Mouse (Mus musculus) neural tube, embryonic 12.5 days (tissue): ENCODE results near the gene Rnd2. TPM values are rescaled to one million over a fixed set of nuclear protein-coding genes. Genes with fewer than 3 reads are reported as not detected.

Experiments used
- ATAC-seq: fragments of 200-750 bp; cut with Nextera tagmentation; 2 replicates; pipeline ENCODE4 v1.8.0; 2017; ENCODE audit warnings: low read depth, mild to moderate bottlenecking, moderate TSS enrichment, moderate library complexity; ENCODE audit not compliant: low FRiP score
- H3K27ac ChIP-seq: fragments of 300-500 bp; sonication (generic); 2 replicates; pipeline ENCODE4 v1.5.1; 2016
- H3K27me3 ChIP-seq: fragments of 300-500 bp; sonication (generic); replicated peaks from 2 replicates; pipeline ENCODE4 v1.6.1; 2016; ENCODE audit warnings: mild to moderate bottlenecking
- H3K36me3 ChIP-seq: fragments of 300-500 bp; sonication (generic); 2 replicates; pipeline ENCODE4 v1.6.1; 2016; ENCODE audit warnings: mild to moderate bottlenecking
- H3K4me1 ChIP-seq: fragments of 300-500 bp; sonication (generic); 2 replicates; pipeline ENCODE4 v1.6.1; 2016
- H3K4me2 ChIP-seq: fragments of 300-500 bp; sonication (generic); replicated peaks from 2 replicates; pipeline ENCODE4 v1.6.1; 2016; ENCODE audit warnings: mild to moderate bottlenecking
- H3K4me3 ChIP-seq: fragments of 300-500 bp; sonication (generic); 2 replicates; pipeline ENCODE4 v1.5.1; 2016
- H3K9ac ChIP-seq: fragments of 300-500 bp; sonication (generic); 2 replicates; pipeline ENCODE4 v1.6.1; 2016; ENCODE audit warnings: mild to moderate bottlenecking
- H3K9me3 ChIP-seq: fragments of 300-500 bp; sonication (generic); 2 replicates; pipeline ENCODE4 v1.6.1; 2016; ENCODE audit warnings: mild to moderate bottlenecking
- WGBS: fragments of 180-500 bp; shearing (Covaris S2); methylation state at CpG from one replicate; pipeline ENCODE4 v1.1.7; 2016; 5-methylcytosine and 5-hydroxymethylcytosine counted together
- microRNA-seq: library from miRNA; unstranded; fragments of <30 nt; microRNA quantifications from one replicate; pipeline ENCODE4, GENCODE M21; 2017
- polyA plus RNA-seq: library from polyadenylated mRNA; unstranded; fragments of >200 nt; fragmentation: Nextera tagmentation; extraction: Ambion mirVana; gene quantifications from 2 replicates; pipeline ENCODE4 v1.2.1, GENCODE M21; 2016

Gene Rnd2
- polyA plus RNA-seq, 1 experiment from 2014 or later: 84.0 TPM

DNA sequence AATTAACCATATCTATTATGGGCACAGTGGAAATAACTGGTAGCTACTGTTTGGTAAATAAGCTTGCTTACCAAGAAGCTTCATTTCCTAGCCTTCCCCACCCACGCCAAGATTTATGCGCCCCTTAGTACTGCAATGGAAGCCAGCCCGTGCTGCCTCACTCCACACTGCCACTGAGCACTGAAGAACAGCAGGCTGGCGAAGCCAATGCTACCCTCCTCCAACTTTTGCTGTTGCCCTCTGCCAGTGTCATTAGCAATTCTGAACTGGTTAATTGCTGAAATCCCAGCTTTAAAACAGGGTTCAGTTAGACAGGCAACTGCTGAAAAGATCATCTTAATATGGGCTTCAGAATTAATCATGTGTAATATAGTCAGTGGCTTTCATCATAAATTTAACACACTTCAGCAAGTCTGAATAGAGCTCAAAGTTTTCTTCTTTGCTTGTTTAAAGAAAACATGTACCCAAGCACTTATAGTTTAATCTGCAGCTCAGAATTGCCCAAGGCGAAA lies 41.5 kb downstream of the Rnd2 start:
- ATAC-seq: no peak

DNA sequence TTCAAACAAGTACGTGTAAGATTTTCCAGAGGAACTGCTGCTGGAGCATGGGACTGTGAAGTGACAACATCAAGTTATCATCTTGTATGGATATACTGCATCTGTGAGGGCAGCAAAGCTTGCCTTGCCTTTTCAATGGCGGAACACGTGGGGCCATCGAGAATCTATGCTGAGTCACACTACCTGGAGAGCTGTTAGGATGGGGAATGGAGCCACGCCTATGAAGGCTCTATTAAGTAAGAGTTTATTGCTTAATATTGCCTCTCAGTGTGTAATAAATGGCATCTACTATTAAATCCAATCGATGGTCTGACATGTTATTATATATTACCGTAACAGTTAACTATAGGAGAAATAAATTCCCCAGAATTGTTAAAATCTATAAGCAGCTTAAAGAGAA lies 42.3 kb downstream of the Rnd2 start:
- ATAC-seq: no peak
- Histone ChIP-seq H3K36me3 (peaks cover 20% of the 10 kb centered on the region), H3K27me3 (no peaks in the 10 kb centered on the region), H3K27ac (no peak overlapping the region), H3K9me3 (no peaks in the 10 kb centered on the region), H3K4me1 (no peaks in the 10 kb centered on the region), H3K9ac (no peak overlapping the region), H3K4me2 (no peak overlapping the region), H3K4me3 (no peak overlapping the region)
- 93% methylated on average over 7 of the region's 7 CpGs for WGBS

More for the DNA sequence above, 41.5 kb downstream of the Rnd2 start:
- peaks cover 23% of the 10 kb centered on the region for H3K36me3 ChIP-seq
- no peak overlapping the region for H3K4me3 ChIP-seq
- no peaks in the 10 kb centered on the region for H3K27me3 ChIP-seq
- no peak overlapping the region for H3K4me2 ChIP-seq
- WGBS: 88% methylated on average over 5 of the region's 5 CpGs
- no peak overlapping the region for H3K9ac ChIP-seq
- H3K9me3 ChIP-seq: no peaks in the 10 kb centered on the region
- no peaks in the 10 kb centered on the region for H3K4me1 ChIP-seq
- H3K27ac ChIP-seq: no peak overlapping the region

DNA sequence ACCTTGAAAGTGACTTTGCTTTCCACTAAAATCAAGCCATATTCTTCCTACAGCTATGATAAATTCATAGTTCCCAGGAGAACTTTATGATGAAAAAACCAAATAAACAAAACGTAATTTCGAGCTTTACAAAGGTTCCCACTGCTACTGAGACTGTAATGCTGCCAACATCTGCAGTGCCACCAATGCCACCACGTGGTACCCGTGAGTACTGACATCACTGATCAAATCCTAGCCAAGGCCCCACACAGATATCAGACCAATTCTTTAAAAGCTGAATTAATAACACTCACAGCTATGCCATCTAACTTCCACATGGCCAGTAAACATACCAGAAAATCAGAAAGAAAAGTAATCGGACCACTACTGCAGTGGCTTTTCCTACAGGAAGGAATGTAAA lies 54.1 kb downstream of the Rnd2 start:
- Histone ChIP-seq H3K27me3 (no peaks in the 10 kb centered on the region), H3K27ac (no peak overlapping the region), H3K9ac (no peak overlapping the region), H3K4me3 (no peak overlapping the region), H3K36me3 (peaks cover 12% of the 10 kb centered on the region), H3K4me2 (no peak overlapping the region), H3K9me3 (no peaks in the 10 kb centered on the region), H3K4me1 (no peaks in the 10 kb centered on the region)
- no peak for ATAC-seq
- WGBS: 81% methylated on average over 5 of the region's 5 CpGs

DNA sequence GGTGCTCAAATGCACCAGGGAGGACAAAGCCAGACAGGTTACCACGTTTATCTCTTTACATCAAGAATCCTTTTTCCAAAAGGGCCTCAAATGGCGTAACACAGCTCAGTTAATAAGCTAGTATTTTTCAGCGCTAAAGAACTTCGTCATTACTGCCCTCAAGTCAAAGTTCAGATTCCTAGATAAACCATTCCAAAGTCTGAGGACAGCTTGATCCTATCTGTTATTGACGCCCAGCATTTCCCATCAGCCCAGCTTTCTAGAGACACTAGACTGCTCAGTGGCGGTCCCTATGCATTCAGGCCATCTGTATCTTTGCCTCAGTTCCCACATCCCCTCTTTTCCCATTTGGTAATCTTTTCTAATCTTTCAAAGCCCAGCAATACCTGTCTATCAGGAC lies 54.6 kb downstream of the Rnd2 start:
- H3K9me3 ChIP-seq: no peaks in the 10 kb centered on the region
- H3K4me1 ChIP-seq: no peaks in the 10 kb centered on the region
- 95% methylated on average over 6 of the region's 6 CpGs for WGBS
- ATAC-seq: no peak
- H3K9ac ChIP-seq: no peak overlapping the region
- no peak overlapping the region for H3K4me2 ChIP-seq
- no peaks in the 10 kb centered on the region for H3K27me3 ChIP-seq
- H3K4me3 ChIP-seq: no peak overlapping the region
- peaks cover 12% of the 10 kb centered on the region for H3K36me3 ChIP-seq
- no peak overlapping the region for H3K27ac ChIP-seq

Small RNA genes lying within 50 kb of the gene (microRNA-seq; reads per million reads assigned to microRNA genes)
- not detected for gene Mir6929

Other genes with a start within 250 kb of the Rnd2 start
- gene Ezh1, start 238.5 kb upstream of the Rnd2 start, polyA plus RNA-seq: 14.1 and 14.3 TPM in 2 replicates
- gene Ramp2, start 219.0 kb upstream of the Rnd2 start, polyA plus RNA-seq: 73.4 and 79.4 TPM in 2 replicates
- gene Vps25, start 211.3 kb upstream of the Rnd2 start, polyA plus RNA-seq: 101 and 103 TPM in 2 replicates
- 6.2 and 7.5 TPM in 2 replicates for gene Wnk4, start 204.4 kb upstream of the Rnd2 start, polyA plus RNA-seq
- 1.1 and 1.3 TPM in 2 replicates for gene Cntd1, start 186.0 kb upstream of the Rnd2 start, polyA plus RNA-seq
- gene Coa3, start 185.9 kb upstream of the Rnd2 start, polyA plus RNA-seq: 201 and 213 TPM in 2 replicates
- gene Becn1, start 162.7 kb upstream of the Rnd2 start, polyA plus RNA-seq: 168 and 174 TPM in 2 replicates
- gene Psme3, start 148.8 kb upstream of the Rnd2 start, polyA plus RNA-seq: 155 and 168 TPM in 2 replicates
- gene Aoc2, start 139.9 kb upstream of the Rnd2 start, polyA plus RNA-seq: 2.5 and 3.0 TPM in 2 replicates
- not detected in 2 replicates for gene Aoc3, start 134.4 kb upstream of the Rnd2 start, polyA plus RNA-seq
- not detected in 2 replicates for gene G6pc, start 97.4 kb upstream of the Rnd2 start, polyA plus RNA-seq
- gene Aarsd1, start 47.4 kb upstream of the Rnd2 start, polyA plus RNA-seq: 85.3 and 86.4 TPM in 2 replicates
- gene Gm27029, start 40.2 kb upstream of the Rnd2 start, polyA plus RNA-seq: 6.7 and 10.0 TPM in 2 replicates
- 28.2 and 29.0 TPM in 2 replicates for gene Rundc1, start 39.9 kb upstream of the Rnd2 start, polyA plus RNA-seq
- 3.2 and 4.4 TPM in 2 replicates for gene Ptges3l, start 39.7 kb upstream of the Rnd2 start, polyA plus RNA-seq
- gene Rpl27, start 22.7 kb upstream of the Rnd2 start, polyA plus RNA-seq: 327 and 346 TPM in 2 replicates
- 3.4 and 4.3 TPM in 2 replicates for gene Ifi35, start 16.6 kb upstream of the Rnd2 start, polyA plus RNA-seq
- gene Vat1, start 1.2 kb downstream of the Rnd2 start, polyA plus RNA-seq: 71.6 and 75.1 TPM in 2 replicates
- 10.0 TPM in 2 replicates for gene Brca1, start 87.0 kb downstream of the Rnd2 start, polyA plus RNA-seq
- 116 and 123 TPM in 2 replicates for gene Nbr1, start 87.2 kb downstream of the Rnd2 start, polyA plus RNA-seq
- gene Tmem106a, start 117.2 kb downstream of the Rnd2 start, polyA plus RNA-seq: 2.8 TPM in 2 replicates
- gene Gm11634, start 134.3 kb downstream of the Rnd2 start, polyA plus RNA-seq: not detected in 2 replicates
- 28.3 and 35.0 TPM in 2 replicates for gene Rdm1, start 162.2 kb downstream of the Rnd2 start, polyA plus RNA-seq
- 23.1 and 24.7 TPM in 2 replicates for gene Arl4d, start 200.5 kb downstream of the Rnd2 start, polyA plus RNA-seq